Mouse (Mus musculus) c-Kit-positive CD71-negative TER-119-negative erythroid progenitor cells, embryonic 14.5 days (primary cell): ENCODE results near the gene Nanos3.

Source experiments
- DNase-seq: peaks from one replicate; pipeline ENCODE4 v3.0.0-alpha.2; 2013; ENCODE audit warnings: low read depth

The Nanos3 gene

DNA sequence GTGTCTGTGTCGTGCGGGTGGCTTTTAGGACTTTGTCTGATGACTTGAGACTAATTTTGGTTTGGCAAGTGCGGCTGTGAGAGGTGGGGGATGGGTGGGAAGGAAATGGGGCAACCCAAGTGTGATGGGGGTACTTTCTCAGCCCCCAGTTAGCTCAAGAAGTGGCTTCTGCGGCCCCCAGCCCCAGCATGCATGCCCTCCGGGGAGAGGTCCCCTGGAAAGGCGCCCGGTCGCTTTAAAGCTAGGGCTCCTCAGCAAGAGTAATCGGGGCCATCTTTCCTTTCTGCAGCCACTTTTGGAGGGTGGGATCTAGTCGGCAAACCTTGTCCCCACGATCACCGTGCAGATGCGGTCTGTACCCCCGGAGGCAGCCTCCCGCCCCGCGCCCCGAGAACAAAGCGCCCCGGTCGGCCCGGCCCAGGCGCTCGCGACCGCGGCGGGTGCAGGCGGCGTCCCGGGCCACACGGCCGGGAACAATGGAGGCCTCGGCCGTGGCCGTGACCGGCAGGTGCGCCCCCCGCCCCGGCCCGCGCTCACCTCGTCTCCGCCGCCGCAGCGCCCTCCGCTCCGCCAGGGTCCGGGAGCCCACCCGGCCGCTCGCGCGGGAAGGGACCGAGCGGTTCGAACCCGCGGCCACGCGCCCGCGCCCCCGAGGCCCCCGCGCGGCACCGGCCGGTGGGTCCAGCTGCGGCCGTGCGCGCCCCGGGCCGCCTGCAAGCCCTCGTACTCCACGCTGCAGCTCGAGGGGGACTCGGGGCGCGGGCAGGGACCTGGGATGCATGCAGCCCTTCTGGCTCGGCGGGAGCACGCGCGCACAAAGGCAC is 1.5 kb downstream of the Nanos3 start:
- DNase-seq = no peak

DNA sequence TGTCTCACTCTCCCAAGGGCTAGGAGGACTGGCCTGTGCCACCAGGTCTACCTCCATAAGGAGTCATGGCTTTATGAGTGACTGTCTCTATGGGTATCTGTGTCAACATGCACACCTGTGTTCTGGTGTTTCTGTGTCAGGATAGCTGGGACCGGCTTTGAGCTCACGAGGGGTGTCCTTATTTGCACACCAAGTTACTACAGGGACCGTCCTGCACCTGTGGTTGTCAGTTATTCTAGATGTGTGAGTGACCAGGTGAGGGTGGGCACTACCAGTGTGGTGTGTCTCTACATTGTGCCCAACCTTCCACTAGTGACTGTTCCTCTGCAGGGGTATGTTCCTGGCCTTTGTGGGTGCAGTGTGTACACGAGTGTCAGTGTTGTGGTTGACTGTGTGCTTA is 2.2 kb downstream of the Nanos3 start:
- no peak for DNase-seq

DNA sequence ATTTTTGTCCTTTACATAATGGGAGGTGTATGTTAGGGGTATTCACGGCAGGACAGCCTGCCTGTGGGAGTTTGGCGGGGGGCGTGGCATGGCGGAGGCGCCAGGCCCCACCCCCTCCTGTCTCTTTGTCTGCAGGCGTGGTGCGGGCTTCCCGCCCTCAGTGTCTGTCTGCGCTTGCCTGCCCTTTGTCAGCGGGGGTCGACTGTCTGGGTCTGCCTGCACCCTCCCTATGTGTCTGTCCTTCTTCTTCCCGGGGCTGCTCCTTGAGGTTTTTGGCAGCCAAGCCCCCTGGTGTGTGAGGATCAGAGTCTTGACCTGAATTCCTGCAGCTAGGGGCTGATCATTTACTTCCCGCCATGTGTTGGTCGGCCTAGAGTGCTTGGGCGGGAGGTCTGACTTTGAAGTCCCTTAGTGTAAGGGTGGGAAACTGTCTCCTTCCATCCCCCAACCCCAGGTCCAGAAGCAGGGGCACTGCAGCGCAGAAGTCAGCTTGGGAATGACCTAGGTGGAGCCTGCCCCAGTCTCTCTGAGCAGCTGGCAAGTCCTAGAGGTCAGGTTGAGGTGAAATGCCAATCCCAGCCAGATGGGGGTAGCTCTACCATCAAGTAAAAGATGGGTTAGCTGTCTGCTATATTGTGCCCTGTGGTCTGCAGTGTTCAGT is 4.4 kb downstream of the Nanos3 start:
- no peak for DNase-seq

DNA sequence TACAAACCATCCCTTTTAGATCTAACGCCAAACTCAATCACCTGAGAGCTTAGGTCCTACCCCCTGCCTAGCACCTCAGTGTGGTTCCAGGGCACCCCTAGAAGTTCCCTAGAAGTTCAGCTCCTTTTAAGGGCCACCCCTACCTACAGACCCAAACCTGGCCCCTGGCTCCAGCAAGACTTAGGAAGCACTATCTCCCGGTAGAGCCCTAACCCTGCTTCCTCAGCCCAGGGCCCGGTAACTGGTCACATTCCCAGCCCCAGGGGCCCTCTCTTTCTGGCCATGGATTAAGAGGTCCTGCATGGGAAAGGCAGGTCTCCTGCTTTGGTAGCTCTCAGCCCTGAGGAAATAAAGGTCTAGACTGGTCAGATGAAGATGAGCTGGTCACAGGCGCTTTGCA is 5.1 kb downstream of the Nanos3 start:
- DNase-seq = no peak

DNA sequence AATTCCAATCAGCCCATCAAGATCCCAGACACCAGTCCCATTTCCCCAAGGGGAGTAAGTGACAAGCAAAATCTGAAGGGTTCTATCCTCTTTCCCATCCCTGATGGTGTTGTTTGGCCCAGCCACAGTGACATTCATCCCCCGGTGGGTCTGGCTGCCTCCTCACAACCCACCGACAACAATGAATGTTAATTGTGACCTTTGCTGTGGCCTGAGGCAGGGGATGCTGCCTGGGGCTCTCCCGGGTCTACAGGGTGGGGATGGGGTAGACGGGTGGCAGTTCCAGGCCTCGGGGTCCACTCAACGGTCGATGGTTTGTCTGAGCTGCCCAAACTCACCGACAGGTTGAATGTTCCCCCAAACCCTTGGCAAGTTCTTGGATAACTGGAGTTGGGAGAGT is 6.4 kb downstream of the Nanos3 start:
- no peak for DNase-seq

DNA sequence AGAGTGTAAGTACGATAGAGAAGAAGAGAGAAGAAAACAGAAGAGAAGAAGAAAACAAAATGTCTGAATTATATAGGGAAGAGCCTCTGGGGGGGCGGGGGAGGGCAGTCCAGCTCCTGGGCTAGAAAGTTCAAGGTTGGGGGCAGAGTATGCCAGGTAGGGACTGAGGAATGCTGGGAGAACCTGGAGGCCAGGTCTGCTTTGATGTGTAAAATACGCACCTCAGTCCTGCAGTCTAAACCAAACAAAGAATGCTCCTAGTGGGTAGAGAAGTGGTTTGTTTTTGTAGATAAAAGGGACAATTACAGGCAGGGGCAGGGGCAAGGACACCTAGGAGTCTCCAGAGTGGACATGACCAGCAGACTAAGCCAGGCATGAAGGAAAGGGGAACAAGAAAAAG is 7.6 kb downstream of the Nanos3 start:
- no peak for DNase-seq

DNA sequence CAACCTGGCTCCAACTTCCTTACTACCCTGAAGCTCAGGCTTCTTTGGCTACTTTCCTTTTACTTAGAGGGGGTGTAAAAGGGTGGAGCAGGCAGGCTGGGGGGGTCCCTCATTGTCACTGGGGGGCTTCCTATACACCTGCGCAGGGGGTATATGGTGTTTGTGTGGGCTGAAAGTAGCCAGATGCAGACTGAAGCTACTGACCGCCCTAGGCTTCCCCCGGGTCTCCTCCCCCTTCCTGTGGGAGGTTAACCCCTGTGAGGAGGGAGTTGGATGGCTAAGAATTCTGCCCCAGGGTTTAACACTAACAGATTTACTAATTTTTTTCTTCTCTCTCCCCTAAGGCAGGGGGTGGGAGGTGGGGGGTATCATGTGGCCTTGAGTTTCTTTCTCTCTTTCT is 8.5 kb downstream of the Nanos3 start:
- DNase-seq = no peak

DNA sequence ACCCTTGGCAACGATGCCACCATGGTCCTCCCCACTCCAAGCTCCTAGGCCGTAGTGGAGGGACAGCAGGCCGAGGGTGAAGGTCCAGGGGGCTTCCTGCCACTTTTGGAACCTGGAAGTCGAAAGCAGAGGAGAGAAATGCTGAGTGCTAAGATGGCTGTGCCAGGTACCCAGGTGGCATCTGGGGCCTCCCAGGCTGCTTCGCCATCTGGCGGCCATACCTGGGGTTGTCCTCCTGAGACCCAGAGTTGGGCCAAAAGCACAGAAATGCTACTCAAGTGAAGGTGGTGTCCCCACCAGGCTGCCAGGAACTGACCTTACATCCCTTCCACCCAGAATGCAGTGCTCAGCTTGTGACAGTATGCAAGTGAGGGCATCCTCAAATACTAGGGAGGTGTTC is 11.2 kb downstream of the Nanos3 start:
- no peak for DNase-seq

DNA sequence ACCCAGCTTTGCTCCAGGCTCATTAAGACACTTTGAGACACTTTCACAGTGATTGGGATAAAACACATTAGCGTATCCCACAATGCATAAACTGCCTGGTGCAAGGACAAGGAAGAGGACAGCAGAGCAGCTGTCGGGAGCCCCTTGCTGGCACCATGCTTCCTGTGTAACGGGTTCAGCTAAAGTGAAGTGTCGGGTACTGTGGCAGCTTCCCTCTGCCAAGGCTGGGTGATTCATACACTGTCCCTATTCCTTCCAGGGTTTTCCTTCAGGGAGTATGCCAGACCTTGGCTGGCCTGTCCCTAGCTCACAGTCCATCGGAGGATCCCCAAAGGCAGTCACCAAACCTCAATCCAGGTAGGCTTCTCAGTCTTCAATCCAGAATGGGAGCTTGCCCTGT is 14.9 kb downstream of the Nanos3 start:
- DNase-seq = no peak

DNA sequence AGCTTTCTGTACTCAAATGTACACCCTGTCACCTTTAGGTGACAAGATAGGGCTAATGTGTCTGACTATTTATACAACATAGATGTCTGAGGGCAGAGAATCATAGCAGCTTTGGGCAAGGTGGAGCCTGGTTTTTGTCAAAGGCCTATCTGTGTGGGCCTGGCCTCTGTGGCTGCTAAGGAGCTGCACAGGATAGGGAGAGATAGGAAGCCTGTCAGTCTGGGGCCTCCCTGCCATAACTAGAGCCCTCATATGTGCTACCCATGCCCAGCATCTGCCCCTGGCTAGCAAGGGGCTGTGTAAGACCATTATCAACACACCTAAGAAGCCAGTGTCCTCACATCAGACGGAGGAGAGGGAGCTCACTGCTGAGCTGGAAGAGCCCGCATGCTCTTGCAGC is 17.3 kb downstream of the Nanos3 start:
- no peak for DNase-seq

DNA sequence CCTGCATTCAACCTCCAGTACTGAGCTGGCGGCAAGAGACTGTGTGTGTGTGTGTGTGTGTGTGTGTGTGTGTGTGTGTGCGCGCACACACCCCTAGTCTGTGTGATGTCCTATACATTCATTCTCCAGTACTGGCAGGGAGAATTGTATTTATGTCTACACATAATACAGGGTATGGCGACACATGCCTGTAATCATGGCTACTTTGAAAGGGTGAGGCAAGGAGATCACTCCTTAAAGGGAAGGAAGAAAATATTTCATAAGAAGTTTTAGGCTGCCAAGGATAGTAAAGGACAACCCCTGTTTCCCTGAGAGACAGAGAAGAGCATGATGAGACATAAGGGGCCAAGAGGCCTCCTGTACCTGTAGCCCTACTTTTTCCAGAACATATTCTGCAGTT is 27.4 kb downstream of the Nanos3 start:
- no peak for DNase-seq

DNA sequence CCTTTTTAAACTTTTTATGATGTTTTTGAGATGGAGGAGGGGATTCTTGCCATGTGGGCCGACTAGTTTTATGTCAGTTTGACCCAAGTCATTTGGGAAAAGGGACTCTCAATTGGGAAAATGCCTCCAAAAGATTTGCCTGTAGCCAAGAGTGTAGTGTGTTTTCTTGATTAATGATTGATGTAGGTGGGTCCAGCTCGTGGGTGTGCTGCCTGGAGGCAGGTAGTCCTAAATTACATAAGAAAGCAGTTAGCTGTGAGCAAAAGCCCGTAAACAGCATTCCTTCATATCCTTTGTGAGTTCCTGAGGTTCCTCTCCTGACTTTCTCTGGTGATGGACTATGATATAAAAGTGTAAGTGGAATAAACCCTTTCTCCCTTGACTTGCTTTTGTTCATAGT is 35.8 kb downstream of the Nanos3 start:
- DNase-seq = no peak

DNA sequence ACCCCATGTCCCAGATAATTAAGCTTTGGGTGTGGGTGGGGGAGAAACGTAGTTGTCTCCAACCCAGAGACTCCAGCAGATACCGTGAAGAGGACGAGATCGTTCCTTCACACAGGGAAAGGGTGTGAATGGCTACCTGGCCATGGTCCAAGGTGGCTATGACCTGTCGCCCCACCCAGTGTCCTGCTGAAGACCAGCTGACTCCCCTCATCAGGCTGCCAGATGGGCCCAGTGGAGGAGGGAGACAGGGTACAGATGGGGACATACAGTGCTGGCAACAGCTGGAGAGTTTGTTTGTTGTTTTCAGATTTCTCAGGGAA is 36.5 kb downstream of the Nanos3 start:
- DNase-seq = no peak

DNA sequence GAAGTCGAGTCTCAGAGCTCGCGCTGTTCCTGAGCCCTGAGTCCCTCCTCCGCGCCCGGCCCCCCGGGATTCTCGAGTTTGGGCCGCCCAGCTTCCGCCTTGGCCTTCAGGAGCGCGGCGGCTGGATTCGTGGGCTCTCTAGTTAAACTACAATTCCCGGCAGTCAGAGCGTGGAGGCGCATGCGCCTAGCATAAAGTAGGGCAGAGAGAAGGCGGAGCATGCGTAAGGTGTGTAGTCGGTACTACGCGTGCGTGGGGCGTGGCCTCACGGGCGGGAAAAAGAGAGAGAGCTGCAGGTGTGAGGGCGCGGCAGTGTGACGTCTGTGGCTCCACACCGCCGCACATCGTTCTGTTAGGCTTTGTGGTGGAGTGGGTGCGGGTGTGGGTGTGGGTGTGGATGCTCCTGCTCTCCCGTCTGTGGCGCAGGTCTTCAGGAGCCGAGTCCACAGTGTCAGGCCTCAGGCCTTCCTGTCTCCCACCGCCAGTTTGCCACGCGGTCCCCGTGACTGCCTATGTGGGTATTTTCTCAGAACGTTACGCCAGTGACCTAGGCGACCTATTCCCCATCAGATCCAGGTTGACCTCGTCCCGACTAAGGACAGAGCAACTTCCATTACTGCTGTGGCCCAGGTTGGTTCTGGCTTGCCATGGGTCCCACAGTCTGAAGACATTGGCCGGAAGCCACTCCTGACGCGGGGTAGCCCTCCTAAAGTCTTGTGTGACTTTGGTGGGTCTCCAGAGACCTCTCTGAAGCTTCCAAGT is 37.1 kb downstream of the Nanos3 start, which contains the start of the genes Cc2d1a and 4930432K21Rik:
Gene Cc2d1a, minus strand, starts transcription at position 168 of the 762 bp plus-strand sequence.
Gene 4930432K21Rik, plus strand, starts transcription at position 257 of the 762 bp plus-strand sequence.
- peak; percentile 94 for DNase-seq

DNA sequence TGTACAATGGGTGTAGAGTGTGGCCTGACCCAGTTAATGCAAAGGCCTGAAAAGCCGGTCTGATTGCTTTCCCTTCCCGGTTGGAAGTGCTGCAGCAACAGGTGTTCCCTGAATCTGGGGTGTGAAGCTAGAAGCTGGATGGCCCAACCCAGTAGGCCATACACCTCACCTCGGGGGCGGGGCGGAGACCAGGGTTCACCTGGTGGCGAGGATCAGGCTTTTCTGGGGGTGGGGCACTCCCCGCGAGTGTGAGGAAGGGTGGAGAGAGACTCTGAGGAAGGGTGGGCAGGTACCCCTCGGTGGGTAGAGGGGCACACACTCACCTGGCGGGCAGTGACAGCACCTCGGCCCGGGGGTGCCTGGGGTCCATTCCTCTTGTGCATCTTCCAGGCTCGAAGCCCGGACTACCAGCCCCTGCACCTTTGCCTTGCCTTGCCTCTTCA is 37.7 kb downstream of the Nanos3 start:
- DNase-seq = no peak

DNA sequence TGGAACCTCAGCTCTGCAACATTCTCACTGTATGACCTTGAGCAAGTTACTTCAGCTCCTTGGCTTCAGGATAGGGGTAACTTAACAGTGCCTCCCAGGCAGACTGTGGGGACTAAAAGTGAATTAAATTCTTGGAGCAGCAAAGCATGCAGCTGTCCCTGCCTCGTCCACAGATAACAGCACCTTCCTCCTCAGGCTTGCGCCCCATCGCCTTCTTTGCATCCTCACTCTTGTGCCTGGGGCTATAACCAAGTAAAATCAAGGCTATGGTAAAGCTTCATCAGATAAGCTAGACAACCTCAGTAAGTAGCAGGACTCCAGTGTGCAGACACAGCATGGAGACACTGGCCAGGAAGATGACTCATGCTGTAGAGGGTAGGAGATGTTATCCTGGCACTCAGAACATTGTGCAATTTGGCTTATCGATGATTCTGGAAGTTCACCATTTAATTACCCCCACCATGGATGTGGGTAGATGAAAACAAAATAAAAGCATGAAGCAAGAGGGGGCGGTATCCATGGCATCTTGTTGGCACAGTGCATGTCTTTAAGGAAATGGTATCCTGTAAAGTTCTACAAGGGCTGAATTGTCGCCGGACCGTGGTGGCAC is 40.3 kb downstream of the Nanos3 start:
- DNase-seq = no peak

DNA sequence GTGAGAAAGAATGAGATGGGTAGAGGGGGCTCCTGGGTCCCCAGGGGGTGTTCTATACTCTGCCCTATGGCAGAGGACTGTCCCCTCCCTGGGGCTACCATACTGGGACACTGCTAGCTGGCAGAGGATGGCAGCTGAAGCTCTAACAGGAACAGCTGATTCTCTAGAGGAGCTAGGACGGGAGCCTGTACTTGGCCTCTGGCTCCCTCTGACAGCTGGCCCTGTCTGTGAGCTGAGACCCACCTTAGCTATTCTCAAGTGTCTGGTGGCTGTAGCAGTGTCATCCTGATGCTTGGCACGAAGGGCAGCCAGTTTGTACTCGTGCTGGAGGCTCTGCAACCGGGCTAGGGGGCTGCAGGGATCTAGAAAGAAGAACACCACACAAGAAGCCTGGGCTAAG is 44.2 kb downstream of the Nanos3 start:
- DNase-seq = no peak

DNA sequence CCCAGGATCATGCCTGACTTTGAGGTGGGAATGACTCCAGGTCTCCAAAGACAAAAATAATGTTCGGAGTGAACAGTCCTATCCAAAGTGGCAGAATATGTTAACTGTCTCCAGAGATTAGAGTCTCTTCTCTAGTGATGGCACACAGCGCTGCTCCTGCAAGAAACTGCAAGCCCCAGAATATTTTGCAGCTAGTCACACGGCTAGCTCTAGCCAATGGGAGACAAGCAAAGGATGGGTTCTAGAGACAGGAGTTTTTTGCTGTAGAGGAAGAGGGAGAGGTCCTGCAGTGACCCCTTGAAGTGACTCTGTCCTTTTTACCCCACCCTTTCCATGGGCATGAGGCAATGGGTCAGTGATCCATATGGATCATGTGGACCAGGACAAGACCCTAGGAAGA is 47.2 kb downstream of the Nanos3 start:
- DNase-seq = no peak

DNA sequence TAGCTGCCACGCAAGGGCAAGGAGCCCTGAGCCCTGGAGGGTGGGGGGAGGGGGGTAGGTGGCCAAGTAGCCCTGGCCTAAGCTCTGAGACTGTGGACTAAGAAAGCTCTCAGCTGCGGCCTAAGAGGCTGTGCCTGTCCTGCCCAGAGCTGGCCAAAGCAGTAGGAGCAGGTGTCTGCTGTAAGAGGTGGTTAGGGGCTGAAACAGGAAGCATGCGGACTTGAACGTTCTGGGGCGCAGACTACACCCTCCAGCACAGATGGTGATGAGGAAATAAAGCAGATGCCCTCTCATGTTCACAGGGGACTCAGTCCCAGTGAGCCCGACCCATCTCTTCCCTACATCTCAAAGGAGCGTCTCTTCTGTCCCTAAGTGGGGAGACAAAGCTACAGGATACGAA is 52.8 kb downstream of the Nanos3 start:
- no peak for DNase-seq

DNA sequence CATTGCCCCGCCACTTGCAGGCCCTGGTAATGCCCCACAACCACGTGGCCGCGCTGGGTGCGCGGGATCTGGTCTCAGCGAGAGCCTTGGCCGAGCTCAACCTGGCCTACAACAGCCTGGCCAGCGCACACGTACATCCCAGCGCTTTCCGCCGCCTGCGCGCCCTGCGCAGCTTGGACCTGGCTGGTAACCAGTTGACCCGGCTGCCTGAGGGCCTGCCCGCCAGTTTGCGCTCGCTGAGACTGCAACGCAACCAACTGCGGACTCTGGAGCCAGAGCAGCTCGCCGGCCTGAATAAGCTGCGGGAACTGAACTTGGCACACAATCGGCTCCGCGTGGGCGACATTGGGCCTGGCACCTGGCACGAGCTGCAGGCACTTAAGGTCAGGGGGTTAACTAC is 54.2 kb downstream of the Nanos3 start:
- DNase-seq = no peak

DNA sequence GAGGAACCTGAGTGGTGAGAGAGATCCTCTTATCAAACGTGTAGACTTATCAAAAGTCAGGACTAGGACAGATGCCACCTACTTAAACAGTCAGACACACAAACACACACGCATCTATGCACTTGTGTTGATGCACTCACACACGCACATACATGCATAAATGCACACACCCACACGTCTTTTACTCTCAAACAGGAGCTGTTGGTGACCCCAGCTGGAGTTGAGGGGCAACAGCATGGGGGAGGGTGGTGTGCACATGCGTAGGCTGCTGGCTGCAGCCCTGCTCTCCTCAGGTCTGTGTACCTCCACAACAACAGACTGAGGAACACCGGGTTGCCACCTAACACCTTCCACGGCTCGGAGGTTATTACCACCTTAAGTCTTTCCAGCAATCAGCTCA is 56.7 kb downstream of the Nanos3 start:
- DNase-seq = no peak

DNA sequence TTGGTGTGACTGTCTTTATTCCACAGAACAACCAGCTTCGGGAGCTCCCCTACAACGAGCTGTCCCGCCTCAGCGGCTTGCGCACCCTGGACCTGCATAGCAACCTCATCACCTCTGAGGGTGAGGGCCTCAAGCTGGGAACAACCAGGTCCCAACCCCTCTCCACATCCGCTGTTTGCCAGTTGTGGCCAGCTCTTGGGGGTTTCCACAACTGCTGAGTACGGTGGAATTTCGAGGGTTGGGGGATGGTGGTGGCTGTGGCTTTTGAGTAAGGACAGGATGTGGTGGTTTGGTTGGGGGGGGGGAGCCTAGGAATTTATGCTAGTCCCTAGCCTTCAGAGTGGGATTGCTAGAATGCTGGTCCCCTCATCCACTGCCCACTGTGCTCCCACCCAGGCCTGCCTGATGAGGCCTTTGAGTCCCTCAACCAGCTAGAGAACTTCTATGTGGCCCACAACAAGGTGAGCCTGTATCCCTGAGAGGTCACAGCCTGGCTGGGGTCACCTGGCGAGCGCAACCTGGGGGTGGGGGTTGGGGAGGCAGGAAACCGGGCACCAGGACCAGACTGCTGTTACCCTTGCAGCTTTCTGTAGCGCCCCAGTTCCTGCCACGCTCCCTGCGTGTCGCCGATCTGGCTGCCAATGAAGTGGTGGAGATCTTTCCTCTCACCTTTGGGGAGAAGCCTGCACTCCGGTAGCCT is 57.7 kb downstream of the Nanos3 start:
- no peak for DNase-seq
